Comparison of ENCODE assay signal across 12 mouse cellular contexts in the genomic region with DNA sequence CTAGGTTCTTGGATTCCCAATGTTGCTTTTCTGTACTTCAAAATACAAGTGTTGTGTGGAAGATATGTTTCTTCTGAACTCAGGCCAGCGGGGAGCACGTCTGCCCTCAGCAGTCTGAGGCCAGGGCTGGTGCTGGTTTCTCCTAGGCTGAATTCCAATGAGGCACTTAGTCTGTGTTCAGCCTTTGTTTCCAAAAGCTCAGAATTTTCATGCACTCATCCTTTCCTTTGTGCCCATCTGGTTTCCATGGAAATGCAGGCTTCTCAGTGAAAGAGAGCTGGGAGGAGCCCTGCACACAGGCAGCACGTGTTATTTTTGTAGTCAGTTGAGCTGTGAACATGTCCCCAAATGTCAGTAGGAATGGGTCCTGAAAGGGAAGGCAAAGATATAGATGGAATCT.
DNase-seq lines count a peak whose midpoint lies in the region; ATAC-seq lines count a peak whose summit lies in the region.
"Had no signal": no experiment of that assay in that cellular context is flagged by ENCODE, and none has a peak within 500 bp of the region (broad histone marks: within the 10 kb centered on the region; RNA-seq: fewer than 3 reads in every experiment).

No protein-coding gene starts in this region.

- 7% methylated on average over 3 of the region's 3 CpGs for WGBS in hindbrain, embryonic 14.5 days
- 2% methylated on average over 3 of the region's 3 CpGs for WGBS in midbrain, embryonic 13.5 days
- 68% methylated on average over 3 of the region's 3 CpGs for WGBS in heart, embryonic 10.5 days

- peak overlapping the region; percentile 32; the same call in 1 of the 2 replicates for H3K27ac ChIP-seq in hindbrain, embryonic 14.5 days
- H3K27ac ChIP-seq in midbrain, embryonic 13.5 days, result peak overlapping the region; percentile 25; the same call in 1 of the 2 replicates
- no peak overlapping the region for H3K27ac ChIP-seq in heart, embryonic 10.5 days
- H3K27ac ChIP-seq: limb, embryonic 15.5 days had no signal

- H3K4me2 ChIP-seq in hindbrain, embryonic 14.5 days (replicated peaks), result no peak overlapping the region
- H3K4me2 ChIP-seq in midbrain, embryonic 13.5 days (replicated peaks), result no peak overlapping the region
- H3K4me2 ChIP-seq: limb, embryonic 15.5 days had no signal

- H3K4me1 ChIP-seq in hindbrain, embryonic 14.5 days (replicated peaks; ENCODE audit: control insufficient read depth, insufficient read depth, low read length), result peaks cover 4% of the 10 kb centered on the region
- peaks cover 7% of the 10 kb centered on the region for H3K4me1 ChIP-seq in midbrain, embryonic 13.5 days (replicated peaks)
- no peaks in the 10 kb centered on the region for H3K4me1 ChIP-seq in heart, embryonic 10.5 days
- H3K4me1 ChIP-seq: limb, embryonic 15.5 days; megakaryocyte, embryonic 14.5 days had no signal

- no peaks in the 10 kb centered on the region for H3K27me3 ChIP-seq in hindbrain, embryonic 14.5 days (ENCODE audit: control insufficient read depth, insufficient read depth, low read length)
- no peaks in the 10 kb centered on the region for H3K27me3 ChIP-seq in midbrain, embryonic 13.5 days
- no peaks in the 10 kb centered on the region for H3K27me3 ChIP-seq in heart, embryonic 10.5 days (ENCODE audit: insufficient read depth, poor library complexity, severe bottlenecking)
- H3K27me3 ChIP-seq: limb, embryonic 15.5 days; megakaryocyte, embryonic 14.5 days had no signal

- no peak overlapping the region for H3K4me3 ChIP-seq in hindbrain, embryonic 14.5 days (replicated peaks; ENCODE audit: low read length)
- H3K4me3 ChIP-seq in midbrain, embryonic 13.5 days (replicated peaks), result no peak overlapping the region
- no peak overlapping the region for H3K4me3 ChIP-seq in heart, embryonic 10.5 days
- H3K4me3 ChIP-seq: limb, embryonic 15.5 days; megakaryocyte, embryonic 14.5 days had no signal

- peak; percentile 95 for ATAC-seq in hindbrain, embryonic 14.5 days (ENCODE audit: low FRiP score)
- ATAC-seq in midbrain, embryonic 13.5 days, result peak; percentile 98
- ATAC-seq: intestine, embryonic 16.5 days had no signal

- peak; percentile 28 to 38 for DNase-seq in layer of hippocampus, adult 18-20 months (ENCODE audit: low spot score in 2 of 2)
- DNase-seq in layer of hippocampus, postnatal 25 days (ENCODE audit: extremely low spot score in 1 of 2, low spot score in 1 of 2), result no peak
- DNase-seq in hindbrain, embryonic 14.5 days (ENCODE audit: low spot score), result peak; percentile 67
- DNase-seq in kidney, adult 8-10 months, result no peak
- no peak for DNase-seq in spleen, adult 18-20 months
- no peak for DNase-seq in heart, embryonic 10.5 days (ENCODE audit: low spot score)
- DNase-seq in adipocyte (ENCODE audit: low spot score), result no peak
- DNase-seq: gastrocnemius, postnatal 14 days had no signal

- H3K9me3 ChIP-seq in hindbrain, embryonic 14.5 days (ENCODE audit: control insufficient read depth, low read length), result no peaks in the 10 kb centered on the region
- no peaks in the 10 kb centered on the region for H3K9me3 ChIP-seq in midbrain, embryonic 13.5 days
- no peaks in the 10 kb centered on the region for H3K9me3 ChIP-seq in heart, embryonic 10.5 days
- H3K9me3 ChIP-seq: limb, embryonic 15.5 days had no signal

- H3K36me3 ChIP-seq in hindbrain, embryonic 14.5 days (replicated peaks; ENCODE audit: control insufficient read depth, insufficient read depth), result no peaks in the 10 kb centered on the region
- no peaks in the 10 kb centered on the region for H3K36me3 ChIP-seq in midbrain, embryonic 13.5 days
- no peaks in the 10 kb centered on the region for H3K36me3 ChIP-seq in heart, embryonic 10.5 days
- H3K36me3 ChIP-seq: limb, embryonic 15.5 days had no signal

- H3K9ac ChIP-seq in hindbrain, embryonic 14.5 days, result no peak overlapping the region
- no peak overlapping the region for H3K9ac ChIP-seq in midbrain, embryonic 13.5 days (replicated peaks)
- H3K9ac ChIP-seq: limb, embryonic 15.5 days had no signal

Comparison
In these comparisons a context has a peak if more than half of its experiments do, and no peak if none do; other contexts are left out.
1. DNase-seq: peak in layer of hippocampus, adult 18-20 months (2 of 2) and hindbrain, embryonic 14.5 days (single experiment); none in layer of hippocampus, postnatal 25 days (0 of 2), kidney, adult 8-10 months (0 of 2), spleen, adult 18-20 months (0 of 2), heart, embryonic 10.5 days (single experiment) and adipocyte (single experiment).